Mouse (Mus musculus): ENCODE measurements around the gene Tra2b. TPM values are rescaled to one million over a fixed set of nuclear protein-coding genes. Genes with fewer than 3 reads are reported as not detected.
"Not testable (repeated sequence)": the region's sequence is repeated elsewhere in the genome, so short reads cannot be mapped to it uniquely, and the experiment has no call there.

The Tra2b gene
- polyA plus RNA-seq, 1 experiment from 2014 or later, result 152 TPM

DNA sequence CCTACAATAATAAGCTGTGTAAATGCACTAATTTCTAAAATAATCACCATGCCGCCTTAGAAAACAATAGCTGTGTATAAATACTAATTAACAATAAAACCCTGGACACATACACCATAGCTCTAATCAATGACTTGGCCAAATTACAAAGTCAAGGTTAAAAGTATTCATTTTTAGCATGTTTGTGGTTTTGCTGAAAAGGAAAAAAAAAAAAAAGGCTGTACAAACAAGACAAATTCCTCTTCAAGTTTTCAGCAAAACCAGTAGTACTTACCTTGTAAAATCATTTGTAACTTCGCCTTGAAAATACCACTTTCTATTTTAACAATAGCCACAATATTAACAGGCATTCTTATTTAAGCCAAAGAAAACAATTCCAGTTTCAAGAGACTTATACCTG is 4.2 kb downstream of the Tra2b start:
- DNase-seq (ENCODE audit: low spot score), result no peak
- Histone ChIP-seq H3K4me1 (replicated peaks; ENCODE audit: control insufficient read depth, insufficient read depth) (no peaks in the 10 kb centered on the region; the same call in none of the 2 replicates), H3K27me3 (ENCODE audit: control insufficient read depth, insufficient read depth, low read length) (no peaks in the 10 kb centered on the region), H3K4me3 (ENCODE audit: low read depth, low read length) (no peak overlapping the region), H3K4me2 (replicated peaks; ENCODE audit: low read depth) (no peak overlapping the region), H3K27ac (replicated peaks) (no peak overlapping the region), H3K36me3 (ENCODE audit: control insufficient read depth, insufficient read depth, low read length) (no peaks in the 10 kb centered on the region), H3K9me3 (ENCODE audit: control insufficient read depth, low read length) (no peaks in the 10 kb centered on the region), H3K9ac (ENCODE audit: low read length) (no peak overlapping the region)
- no peak for ATAC-seq (ENCODE audit: low FRiP score, low TSS enrichment)
- TF ChIP-seq CTCF (IDR thresholded peaks at IDR 0.05; ENCODE audit: low read depth) (no peak), EP300 (optimal IDR thresholded peaks at IDR 0.05) (no peak)
- WGBS, result 57% methylated on average over 2 of the region's 2 CpGs

DNA sequence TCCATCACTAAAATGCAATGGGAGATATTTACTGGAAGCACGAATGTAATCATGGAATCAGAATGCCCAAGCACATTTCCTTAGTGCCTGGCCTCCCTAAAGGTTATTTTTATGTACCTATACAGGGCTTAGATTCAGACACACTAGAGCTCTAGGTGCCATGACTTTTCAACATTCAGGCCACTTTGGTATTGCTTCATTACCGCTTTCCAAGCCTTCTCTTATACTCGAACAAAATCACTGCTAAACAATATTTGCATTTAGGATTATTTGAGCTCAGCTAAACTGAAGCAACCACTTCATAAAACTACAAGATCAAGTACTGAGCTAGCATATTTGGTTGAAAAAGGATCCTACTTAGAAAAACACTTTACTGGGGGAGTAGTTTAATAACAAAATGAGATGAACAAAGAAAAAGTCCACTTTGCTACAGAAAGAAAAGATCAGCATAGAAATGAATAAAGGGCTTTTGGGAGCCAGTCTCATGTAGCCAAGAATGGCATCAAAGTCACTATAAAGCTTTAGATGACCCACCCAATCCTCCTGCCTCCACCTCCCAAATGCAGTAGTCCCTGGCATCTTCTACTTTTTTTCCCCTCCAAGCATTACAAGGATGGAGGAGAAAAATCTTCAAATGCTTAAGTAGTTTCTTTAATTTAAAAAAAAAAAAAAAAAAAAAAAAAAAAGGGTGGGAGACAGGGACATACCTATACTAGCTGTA is 5.2 kb downstream of the Tra2b start:
- Histone ChIP-seq H3K4me3 (ENCODE audit: low read depth, low read length) (no peak overlapping the region), H3K4me1 (replicated peaks; ENCODE audit: control insufficient read depth, insufficient read depth) (no peaks in the 10 kb centered on the region; the same call in none of the 2 replicates), H3K4me2 (replicated peaks; ENCODE audit: low read depth) (no peak overlapping the region; the same call in 1 of the 2 replicates), H3K9ac (ENCODE audit: low read length) (no peak overlapping the region), H3K27ac (replicated peaks) (no peak overlapping the region), H3K27me3 (ENCODE audit: control insufficient read depth, insufficient read depth, low read length) (no peaks in the 10 kb centered on the region), H3K9me3 (ENCODE audit: control insufficient read depth, low read length) (no peaks in the 10 kb centered on the region), H3K36me3 (ENCODE audit: control insufficient read depth, insufficient read depth, low read length) (no peaks in the 10 kb centered on the region)
- TF ChIP-seq EP300 (optimal IDR thresholded peaks at IDR 0.05), result no peak
- TF ChIP-seq CTCF (IDR thresholded peaks at IDR 0.05; ENCODE audit: low read depth), result no peak
- DNase-seq (ENCODE audit: low spot score), result no peak
- ATAC-seq (ENCODE audit: low FRiP score, low TSS enrichment), result no peak
- 28% methylated on average over 3 of the region's 3 CpGs for WGBS

DNA sequence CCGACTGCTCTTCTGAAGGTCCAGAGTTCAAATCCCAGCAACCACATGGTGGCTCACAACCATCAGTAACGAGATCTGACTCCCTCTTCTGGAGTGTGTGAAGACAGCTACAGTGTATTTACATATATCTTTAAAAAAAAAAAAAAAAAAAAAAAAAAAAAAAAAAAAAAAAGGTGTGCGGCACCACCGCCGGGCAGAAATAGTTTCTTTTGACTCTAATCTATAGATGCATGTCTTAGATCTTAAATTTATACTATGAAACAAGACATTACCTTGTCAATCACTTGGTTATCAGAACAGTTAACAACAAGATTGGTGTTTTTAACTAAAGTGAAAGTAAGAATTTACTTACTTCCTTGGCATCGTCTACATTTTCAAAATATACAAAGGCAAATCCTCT is 13.6 kb downstream of the Tra2b start:
- ATAC-seq (ENCODE audit: low FRiP score, low TSS enrichment); H3K27ac ChIP-seq (replicated peaks); H3K9ac ChIP-seq (ENCODE audit: low read length); H3K27me3 ChIP-seq (ENCODE audit: control insufficient read depth, insufficient read depth, low read length); H3K9me3 ChIP-seq (ENCODE audit: control insufficient read depth, low read length); DNase-seq (ENCODE audit: low spot score); H3K4me1 ChIP-seq (replicated peaks; ENCODE audit: control insufficient read depth, insufficient read depth); H3K4me2 ChIP-seq (replicated peaks; ENCODE audit: low read depth); H3K4me3 ChIP-seq (ENCODE audit: low read depth, low read length): not testable (repeated sequence)
- peaks cover 20% of the 10 kb centered on the region for H3K36me3 ChIP-seq (ENCODE audit: control insufficient read depth, insufficient read depth, low read length)
- WGBS, result 77% methylated on average over 6 of the region's 6 CpGs

DNA sequence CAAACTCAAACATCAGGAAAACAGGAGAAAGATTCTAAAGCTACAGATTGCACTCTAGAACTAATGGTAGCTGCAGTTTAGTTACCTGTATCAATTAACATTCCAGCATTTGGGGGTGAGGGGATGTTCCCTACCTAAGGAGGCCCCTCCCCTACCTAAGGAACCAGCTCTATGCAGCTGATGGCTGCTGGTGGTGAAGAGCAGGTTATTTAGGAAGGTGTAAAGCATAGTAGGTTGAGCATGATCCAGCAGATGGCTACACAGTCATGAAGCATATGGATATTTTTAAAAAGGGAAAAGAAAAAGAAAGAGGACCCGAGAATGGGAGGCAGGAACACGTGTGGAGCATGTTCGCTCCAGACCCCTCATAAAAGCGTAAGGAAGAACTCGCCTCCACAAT is 15.5 kb downstream of the Tra2b start:
- no peak overlapping the region for H3K4me2 ChIP-seq (replicated peaks; ENCODE audit: low read depth)
- H3K4me1 ChIP-seq (replicated peaks; ENCODE audit: control insufficient read depth, insufficient read depth), result no peaks in the 10 kb centered on the region
- H3K4me3 ChIP-seq (ENCODE audit: low read depth, low read length), result no peak overlapping the region
- 93% methylated on average over 5 of the region's 5 CpGs for WGBS
- peaks cover 20% of the 10 kb centered on the region for H3K36me3 ChIP-seq (ENCODE audit: control insufficient read depth, insufficient read depth, low read length)
- no peak overlapping the region for H3K27ac ChIP-seq (replicated peaks)
- no peaks in the 10 kb centered on the region for H3K9me3 ChIP-seq (ENCODE audit: control insufficient read depth, low read length)
- H3K27me3 ChIP-seq (ENCODE audit: control insufficient read depth, insufficient read depth, low read length), result no peaks in the 10 kb centered on the region
- TF ChIP-seq CTCF (IDR thresholded peaks at IDR 0.05; ENCODE audit: low read depth), result no peak
- TF ChIP-seq EP300 (optimal IDR thresholded peaks at IDR 0.05), result no peak
- no peak for ATAC-seq (ENCODE audit: low FRiP score, low TSS enrichment)
- no peak overlapping the region for H3K9ac ChIP-seq (ENCODE audit: low read length)
- no peak for DNase-seq (ENCODE audit: low spot score)

DNA sequence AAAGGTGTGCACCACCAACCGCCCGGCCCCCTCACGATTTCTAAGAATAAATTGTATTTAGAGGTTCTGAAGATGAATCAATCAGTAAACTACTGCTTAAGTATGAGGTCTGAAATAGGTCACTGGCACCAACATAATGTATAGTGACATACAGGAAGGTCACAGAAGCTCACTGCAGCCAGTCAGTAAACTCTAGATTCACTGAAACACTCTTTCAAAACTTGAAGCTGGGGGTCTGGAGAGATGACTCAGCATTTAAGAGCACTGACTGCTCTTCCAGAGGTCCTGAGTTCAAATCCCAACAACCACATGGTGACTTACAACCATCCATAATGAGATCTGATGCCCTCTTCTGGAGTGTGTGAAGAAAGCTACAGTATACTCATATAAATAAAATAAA is 16.1 kb downstream of the Tra2b start:
- DNase-seq (ENCODE audit: low spot score) (no peak), ATAC-seq (ENCODE audit: low FRiP score, low TSS enrichment) (no peak)
- H3K9me3 ChIP-seq (ENCODE audit: control insufficient read depth, low read length), result no peaks in the 10 kb centered on the region
- H3K27me3 ChIP-seq (ENCODE audit: control insufficient read depth, insufficient read depth, low read length), result no peaks in the 10 kb centered on the region
- 92% methylated on average over 3 of the region's 3 CpGs for WGBS
- peaks cover 20% of the 10 kb centered on the region for H3K36me3 ChIP-seq (ENCODE audit: control insufficient read depth, insufficient read depth, low read length)
- H3K27ac ChIP-seq (replicated peaks), result no peak overlapping the region
- no peaks in the 10 kb centered on the region for H3K4me1 ChIP-seq (replicated peaks; ENCODE audit: control insufficient read depth, insufficient read depth)
- no peak for TF ChIP-seq EP300 (optimal IDR thresholded peaks at IDR 0.05)
- no peak for TF ChIP-seq CTCF (IDR thresholded peaks at IDR 0.05; ENCODE audit: low read depth)
- H3K4me3 ChIP-seq (ENCODE audit: low read depth, low read length), result no peak overlapping the region
- H3K9ac ChIP-seq (ENCODE audit: low read length), result no peak overlapping the region
- no peak overlapping the region for H3K4me2 ChIP-seq (replicated peaks; ENCODE audit: low read depth)

DNA sequence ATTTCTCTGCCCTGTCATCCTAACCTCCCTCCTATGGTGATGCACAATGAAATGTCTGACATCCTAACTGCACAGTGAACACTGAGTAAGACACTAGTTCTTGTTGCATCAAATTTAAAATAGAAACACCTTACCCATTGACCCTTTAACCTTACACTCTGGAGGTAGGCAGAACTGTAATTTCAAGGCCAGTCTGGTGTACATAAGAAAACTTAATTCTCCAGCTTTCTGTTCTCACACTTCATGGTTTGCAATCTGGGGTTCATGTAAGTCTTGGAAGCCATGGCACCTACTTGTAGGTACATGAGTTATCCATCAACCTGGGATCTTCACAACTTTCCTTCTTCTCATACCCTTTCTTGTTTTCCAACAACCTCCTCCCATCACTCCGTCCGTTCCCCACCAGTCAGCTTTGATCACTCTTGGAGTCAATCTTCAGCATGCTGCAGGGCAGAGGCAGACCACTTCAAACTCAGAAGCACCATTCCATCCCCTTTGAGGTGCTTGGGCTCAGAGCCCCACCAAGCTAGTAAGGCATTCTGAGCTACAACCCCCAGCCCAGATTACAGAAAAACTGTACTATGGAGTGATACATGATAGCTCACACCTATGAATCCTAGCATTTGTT is 23.5 kb downstream of the Tra2b start:
- Histone ChIP-seq H3K9ac (ENCODE audit: low read length) (no peak overlapping the region), H3K4me1 (replicated peaks; ENCODE audit: control insufficient read depth, insufficient read depth) (no peaks in the 10 kb centered on the region), H3K36me3 (ENCODE audit: control insufficient read depth, insufficient read depth, low read length) (peaks cover 6% of the 10 kb centered on the region), H3K9me3 (ENCODE audit: control insufficient read depth, low read length) (no peaks in the 10 kb centered on the region), H3K27me3 (ENCODE audit: control insufficient read depth, insufficient read depth, low read length) (no peaks in the 10 kb centered on the region), H3K4me3 (ENCODE audit: low read depth, low read length) (no peak overlapping the region), H3K27ac (replicated peaks) (no peak overlapping the region), H3K4me2 (replicated peaks; ENCODE audit: low read depth) (no peak overlapping the region)
- ATAC-seq (ENCODE audit: low FRiP score, low TSS enrichment) (no peak), DNase-seq (ENCODE audit: low spot score) (no peak)
- TF ChIP-seq EP300 (optimal IDR thresholded peaks at IDR 0.05) (no peak), CTCF (IDR thresholded peaks at IDR 0.05; ENCODE audit: low read depth) (no peak)
- WGBS, result 94% methylated on average over 2 of the region's 2 CpGs

Data from stomach, postnatal 0 days (tissue).